Mouse (Mus musculus): ENCODE measurements around the gene Szt2. TPM values are rescaled to one million over a fixed set of nuclear protein-coding genes. Genes with fewer than 3 reads are reported as not detected.
A peak's percentile ranks its signal among the peaks of the same experiment; 100 is the strongest.

The Szt2 gene
- polyA plus RNA-seq, 1 experiment: 41.3 TPM

DNA sequence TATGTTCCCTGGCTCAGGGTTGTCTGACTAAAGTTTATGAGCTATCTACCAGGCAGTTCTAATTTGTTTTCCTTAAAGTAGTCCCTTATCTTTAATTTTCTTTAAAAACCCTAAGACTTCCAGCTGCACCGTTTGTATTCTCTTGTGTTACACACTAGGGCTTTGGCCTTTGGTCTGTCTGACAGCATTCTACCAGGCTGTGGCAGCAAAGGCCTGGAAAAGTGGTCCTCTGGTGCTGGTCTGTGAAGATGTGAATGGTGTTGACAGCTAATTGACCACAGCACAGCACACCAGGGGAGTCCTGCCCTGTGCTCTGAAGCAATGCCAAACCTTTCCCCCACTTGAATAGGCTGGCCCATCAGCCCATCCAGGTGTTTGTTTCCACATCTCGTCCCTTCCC, 6.7 kb upstream of the Szt2 start:
- DNase-seq (ENCODE audit: extremely low spot score in 1 of 2, low spot score in 1 of 2): no peak

DNA sequence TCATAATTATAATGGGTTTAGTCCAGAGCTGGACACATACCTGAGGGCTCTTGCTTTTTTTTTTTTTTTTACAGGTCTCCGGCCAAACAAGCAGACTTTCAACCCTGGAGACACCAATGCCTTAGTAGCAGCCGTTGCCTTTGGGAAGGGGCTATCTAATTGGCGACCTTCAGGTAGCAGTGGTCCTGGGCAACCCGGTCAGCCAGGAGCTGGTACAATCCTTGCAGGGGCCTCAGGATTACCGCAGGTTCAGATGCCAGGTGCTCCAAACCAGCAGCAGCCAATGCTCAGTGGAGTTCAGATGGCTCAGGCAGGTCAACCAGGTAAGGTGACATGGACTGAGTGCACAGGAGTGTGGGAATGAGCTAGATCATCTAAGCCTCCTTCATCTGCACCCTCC, 4.5 kb upstream of the Szt2 start:
- DNase-seq (ENCODE audit: extremely low spot score in 1 of 2, low spot score in 1 of 2): no peak

DNA sequence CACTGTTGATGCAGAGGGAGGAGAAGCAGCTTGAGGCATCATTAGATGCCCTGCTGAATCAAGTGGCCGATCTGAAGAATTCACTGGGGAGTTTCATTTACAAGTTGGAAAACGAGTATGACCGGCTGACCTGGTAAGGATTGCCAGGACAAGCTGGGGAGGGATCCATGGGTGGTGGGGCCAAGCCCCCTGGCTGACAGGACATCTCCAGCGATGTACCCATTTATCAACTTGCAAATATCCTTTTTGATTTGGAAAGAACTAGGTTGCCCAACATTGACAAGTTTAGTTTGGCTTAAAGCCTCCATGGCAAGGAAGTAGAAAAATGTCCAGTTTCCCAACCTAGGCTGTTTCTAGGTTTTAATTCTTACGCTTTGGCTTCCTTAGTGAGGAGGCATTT, 1.8 kb upstream of the Szt2 start:
- no peak for DNase-seq (ENCODE audit: extremely low spot score in 1 of 2, low spot score in 1 of 2)

DNA sequence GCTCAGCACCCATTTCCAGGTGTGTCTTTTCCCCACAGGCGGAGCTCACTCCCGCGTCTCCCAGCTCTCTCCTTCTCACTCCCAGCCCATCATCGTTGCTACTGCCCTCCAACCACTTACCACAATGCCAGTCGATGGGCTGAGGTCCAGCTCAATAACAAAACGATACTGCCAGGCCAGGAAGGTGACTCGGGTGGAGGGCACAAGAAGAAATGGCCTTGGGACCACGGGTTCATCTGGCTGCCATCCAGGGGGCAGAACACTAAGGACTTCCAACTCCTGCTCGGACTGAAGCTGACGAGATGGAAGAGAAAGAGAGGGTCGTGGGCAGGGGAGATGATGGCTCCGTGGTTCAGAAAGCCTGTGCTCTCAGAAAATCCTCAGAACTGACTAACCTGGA, 6.4 kb downstream of the Szt2 start:
- no peak for DNase-seq (ENCODE audit: extremely low spot score in 1 of 2, low spot score in 1 of 2)

DNA sequence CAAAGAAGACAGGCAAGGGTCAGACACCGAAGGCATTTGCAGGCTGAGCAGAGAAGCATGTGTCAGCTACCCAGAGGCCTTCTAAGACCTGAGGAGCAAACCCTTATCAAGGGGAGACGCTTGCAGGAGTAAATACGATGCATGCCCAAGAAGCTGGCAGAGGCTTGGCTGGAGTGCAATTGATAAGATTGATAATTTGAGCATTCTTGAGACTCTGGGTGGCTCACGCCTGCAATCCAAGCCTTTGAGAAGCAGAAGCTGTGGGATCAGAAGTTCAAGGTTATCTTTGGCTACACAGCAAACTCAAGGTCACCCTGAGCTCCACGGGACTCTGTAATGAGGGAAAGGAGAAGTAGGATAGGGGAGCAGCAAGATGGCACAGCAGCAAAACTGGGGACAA, 7.2 kb downstream of the Szt2 start:
- no peak for DNase-seq (ENCODE audit: extremely low spot score in 1 of 2, low spot score in 1 of 2)

DNA sequence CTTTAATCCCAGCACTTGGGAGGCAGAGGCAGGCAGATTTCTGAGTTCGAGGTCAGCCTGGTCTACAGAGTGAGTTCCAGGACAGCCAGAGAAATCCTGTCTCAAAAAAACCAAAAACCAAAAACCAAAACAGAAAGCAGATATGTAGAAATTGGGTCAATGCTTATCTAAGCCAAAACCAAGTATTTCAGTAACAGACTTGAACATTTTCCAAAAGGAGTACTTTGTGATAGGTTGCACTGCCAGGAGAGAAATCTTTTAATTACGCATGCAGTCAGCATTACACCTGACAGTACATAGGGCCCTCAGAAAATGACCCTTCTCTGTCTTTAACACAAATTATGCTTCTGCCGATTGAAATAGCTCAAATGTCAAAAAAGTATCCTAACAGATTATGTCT, 7.7 kb downstream of the Szt2 start:
- DNase-seq (ENCODE audit: extremely low spot score in 1 of 2, low spot score in 1 of 2): no peak

DNA sequence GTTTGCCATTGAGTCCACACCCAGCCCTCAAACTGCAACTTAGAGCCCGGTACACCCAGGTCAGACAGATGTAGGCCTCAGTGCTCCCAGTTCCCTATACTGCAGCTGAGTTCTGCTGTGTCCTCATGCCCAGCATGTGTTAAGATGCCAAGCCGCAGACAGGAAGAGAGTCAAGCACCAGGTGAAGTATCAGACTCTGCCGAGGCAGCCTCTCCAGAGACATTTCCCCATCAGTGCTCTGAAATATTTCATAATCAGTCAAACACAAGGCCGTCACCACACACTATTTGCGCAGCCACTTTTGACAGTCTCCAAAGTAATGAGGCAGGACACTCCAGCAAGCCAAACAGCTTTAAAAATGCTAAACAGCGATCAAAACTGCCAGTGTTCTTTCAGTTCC, 10.7 kb downstream of the Szt2 start:
- no peak for DNase-seq (ENCODE audit: extremely low spot score in 1 of 2, low spot score in 1 of 2)

DNA sequence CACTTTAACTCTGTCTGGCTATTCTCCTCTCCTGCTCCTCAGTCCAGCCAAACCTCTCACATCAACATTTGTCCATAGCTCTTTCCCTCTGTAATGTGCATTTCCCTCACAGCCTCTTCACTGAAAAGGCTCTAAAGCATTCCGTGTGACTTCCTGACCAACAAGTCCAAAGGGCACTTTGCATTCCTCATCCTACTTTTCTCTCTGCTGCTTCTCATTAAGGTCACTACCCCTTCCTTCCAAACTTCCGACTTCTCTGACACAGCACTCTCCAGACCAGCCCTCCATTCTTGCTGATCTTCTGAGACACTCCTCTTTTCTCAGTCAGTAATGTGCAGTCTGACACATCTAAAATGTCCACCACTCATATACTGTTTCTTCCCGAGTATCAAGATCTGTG, 12.6 kb downstream of the Szt2 start:
- DNase-seq (ENCODE audit: extremely low spot score in 1 of 2, low spot score in 1 of 2): no peak

DNA sequence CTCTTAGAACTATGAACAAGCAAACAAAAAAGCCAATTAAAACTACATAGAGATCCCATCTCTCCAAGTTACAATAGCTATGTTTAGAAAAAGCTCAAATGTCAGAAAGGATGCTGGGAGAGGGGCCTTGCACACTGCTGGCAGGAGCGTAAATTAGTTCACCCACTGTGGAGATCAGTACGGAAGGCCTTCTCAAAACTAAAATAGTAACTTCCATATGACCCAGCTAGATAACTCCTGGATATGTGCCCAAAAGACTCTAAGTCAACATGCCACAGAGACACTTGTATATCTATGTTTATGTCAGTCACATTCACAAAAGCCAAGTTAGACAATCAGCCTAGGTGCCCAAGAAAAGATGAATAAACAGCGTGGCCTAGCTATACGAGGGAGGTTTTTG, 13.8 kb downstream of the Szt2 start:
- no peak for DNase-seq (ENCODE audit: extremely low spot score in 1 of 2, low spot score in 1 of 2)

DNA sequence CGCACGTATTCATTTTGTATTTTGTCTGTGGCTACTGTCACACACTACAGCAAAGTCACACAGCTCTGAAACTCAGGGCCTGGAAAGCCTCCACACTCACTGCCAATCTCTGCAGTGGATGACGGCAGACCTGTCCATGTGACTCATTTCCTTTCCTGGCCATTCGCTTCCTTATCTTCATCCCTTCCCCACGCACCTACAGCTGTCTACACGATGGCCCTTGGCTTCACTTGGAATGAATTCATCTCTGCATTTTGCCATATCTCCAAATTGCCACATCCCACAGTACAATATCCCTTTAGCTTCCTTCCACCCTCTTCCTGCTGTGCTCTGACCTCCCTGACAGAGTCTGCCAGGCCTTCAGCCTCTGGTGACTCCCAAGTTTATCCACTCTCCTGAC, 14.6 kb downstream of the Szt2 start:
- no peak for DNase-seq (ENCODE audit: extremely low spot score in 1 of 2, low spot score in 1 of 2)

DNA sequence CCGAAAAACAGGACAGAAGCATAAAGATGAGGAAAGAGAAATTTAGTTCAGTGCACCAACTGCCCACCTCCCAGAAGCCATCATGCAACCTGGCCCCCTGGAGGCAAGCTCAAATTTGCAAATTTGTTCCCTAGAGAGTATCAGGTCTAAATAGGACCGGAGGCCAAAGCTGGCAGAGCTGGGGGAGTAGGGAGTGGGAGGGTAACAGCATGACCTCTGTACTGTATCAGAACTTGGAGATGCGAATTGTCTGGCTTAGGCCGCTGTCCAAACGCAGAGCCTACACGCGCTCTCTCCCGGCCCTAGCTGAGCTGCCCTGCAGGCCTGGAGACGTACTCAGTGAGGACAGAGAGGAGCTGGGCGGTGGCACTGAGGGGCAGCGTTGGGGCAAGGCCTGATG, 18.9 kb downstream of the Szt2 start:
- DNase-seq (ENCODE audit: extremely low spot score in 1 of 2, low spot score in 1 of 2): no peak

DNA sequence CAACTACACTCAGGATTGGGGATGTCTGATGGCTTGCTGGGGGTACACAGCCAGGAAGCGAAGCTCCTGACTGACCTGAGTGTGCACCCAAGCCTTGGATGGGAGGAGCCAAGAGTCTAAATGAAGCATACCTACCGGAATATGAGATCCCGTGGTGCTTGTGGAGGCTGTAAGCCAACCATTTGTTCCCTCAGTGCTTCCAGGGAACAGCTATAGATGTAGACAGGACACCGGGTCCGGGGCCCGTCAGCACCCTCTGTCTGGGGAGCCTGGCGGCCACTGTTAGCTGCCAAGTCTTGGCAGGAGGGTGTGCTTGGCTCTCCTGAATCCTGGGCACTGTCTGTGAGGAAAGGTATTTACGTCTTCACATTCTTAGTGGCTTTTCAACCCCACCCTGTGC, 21.8 kb downstream of the Szt2 start:
- no peak for DNase-seq (ENCODE audit: extremely low spot score in 1 of 2, low spot score in 1 of 2)

DNA sequence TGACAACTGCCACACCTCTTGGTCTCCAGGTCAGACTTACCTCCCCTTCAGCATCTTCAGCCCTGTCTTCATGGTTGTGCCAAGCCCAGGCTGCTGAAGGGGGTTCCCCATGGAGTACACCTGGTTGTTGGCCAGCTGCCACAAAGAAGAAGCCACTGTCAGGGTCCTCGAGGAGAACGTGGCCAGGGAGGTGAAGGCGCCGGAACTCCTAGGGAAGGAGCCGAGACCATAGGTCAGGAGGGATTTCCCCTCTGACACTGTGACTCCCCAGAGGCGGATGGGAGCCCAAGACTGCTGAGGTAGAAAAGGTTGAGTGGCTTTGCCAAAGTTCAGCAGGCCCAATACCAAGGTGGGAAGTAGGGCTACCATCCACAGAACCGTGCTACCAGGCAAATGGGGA, 25.8 kb downstream of the Szt2 start:
- no peak for DNase-seq (ENCODE audit: extremely low spot score in 1 of 2, low spot score in 1 of 2)

DNA sequence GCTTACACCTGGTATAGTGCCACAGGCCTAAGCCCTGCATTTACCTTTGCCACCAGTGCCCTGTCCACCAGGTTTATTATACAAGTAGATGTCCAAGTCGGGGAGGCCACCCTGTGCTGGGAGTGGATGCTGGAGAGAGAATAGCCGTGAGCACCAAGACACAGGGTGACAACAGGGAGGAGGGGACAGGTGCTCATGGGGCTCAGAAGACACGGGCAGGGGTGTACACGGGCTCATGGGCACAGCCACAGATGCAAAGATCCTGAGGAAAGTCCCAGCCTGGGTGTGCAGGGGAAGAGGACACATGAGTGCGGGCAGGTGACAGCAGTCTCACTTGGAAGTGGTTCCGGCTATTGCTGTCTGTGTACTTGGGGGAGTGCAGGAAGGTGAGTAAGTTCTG, 33.1 kb downstream of the Szt2 start:
- DNase-seq (ENCODE audit: extremely low spot score in 1 of 2, low spot score in 1 of 2): no peak

DNA sequence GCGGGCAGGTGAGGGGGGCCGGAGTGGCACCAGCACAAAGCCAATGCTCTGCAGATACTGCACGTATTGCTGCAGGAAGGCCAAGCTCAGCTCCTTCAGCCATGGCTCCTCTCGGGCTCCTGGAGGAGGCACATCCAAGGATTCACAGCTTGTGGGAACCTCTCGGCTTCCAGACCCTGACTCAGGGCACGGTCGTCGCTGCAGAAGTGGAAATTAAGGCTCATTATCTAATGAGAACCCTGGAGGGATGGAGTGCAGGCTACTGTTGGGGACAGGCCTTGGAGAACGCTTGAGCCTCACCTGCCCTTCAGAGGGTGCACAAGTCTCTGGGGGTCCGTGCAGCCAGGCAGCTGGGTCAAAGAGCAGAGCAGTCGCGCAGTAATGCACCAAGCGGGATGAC, 37.3 kb downstream of the Szt2 start:
- no peak for DNase-seq (ENCODE audit: extremely low spot score in 1 of 2, low spot score in 1 of 2)

DNA sequence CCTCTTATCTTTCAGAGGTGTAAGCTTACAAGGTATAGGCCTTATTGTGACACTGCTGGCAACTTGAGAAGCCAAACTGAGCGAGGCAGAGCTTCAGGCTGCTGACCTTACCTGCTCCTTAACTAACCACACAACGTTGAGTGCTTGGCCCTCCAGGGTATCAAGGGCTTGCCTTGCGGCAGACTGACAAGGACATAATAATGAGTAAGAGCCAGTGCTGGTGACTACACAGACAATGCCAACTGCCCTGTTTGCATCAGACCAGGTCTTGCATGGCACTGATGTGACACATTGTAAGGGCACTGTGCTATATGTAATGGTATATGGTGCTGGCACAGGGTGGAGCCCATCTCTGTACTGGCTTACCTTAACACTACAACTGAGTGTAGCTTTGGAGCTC, 40.5 kb downstream of the Szt2 start:
- DNase-seq (ENCODE audit: extremely low spot score in 1 of 2, low spot score in 1 of 2): no peak

DNA sequence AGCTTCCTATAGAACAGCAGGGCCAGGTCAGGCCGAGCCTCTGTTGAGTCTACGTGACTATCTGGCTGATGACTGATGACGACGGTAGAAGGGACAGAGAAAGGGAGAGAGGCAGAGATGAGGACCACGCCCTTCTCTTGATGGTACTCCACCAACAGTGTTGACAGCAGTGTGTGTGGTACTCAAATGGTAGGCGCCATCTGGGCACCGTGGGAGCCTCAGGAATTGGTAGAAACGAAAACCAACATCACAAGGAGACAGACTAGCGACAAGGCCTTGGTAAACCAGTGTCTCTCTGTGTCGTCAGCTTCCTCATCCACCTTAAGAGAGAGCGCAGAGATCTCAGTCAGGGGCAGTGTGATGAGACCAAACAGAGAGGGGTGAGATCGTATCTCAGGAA, 41.5 kb downstream of the Szt2 start:
- DNase-seq (ENCODE audit: extremely low spot score in 1 of 2, low spot score in 1 of 2): no peak

DNA sequence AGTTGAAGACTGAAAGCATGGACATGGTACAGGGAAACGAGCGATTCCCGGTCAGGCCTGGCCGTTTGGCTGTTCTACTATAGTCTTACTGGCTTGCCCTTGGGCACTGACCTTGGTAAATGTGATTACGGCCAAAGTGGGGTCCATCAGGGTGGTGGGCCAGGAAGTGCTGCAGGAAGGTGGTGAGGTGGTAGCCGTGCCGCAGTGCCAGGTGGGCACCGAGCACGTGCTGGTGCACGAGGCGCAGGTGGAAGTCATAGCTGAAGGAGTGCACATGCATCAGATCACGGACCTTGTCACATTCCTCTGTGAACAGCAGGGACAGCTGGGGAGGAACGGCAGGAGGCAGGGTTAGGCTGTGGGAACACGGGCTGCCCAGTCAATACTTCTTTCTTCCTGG, 43.1 kb downstream of the Szt2 start:
- DNase-seq (ENCODE audit: extremely low spot score in 1 of 2, low spot score in 1 of 2): no peak

DNA sequence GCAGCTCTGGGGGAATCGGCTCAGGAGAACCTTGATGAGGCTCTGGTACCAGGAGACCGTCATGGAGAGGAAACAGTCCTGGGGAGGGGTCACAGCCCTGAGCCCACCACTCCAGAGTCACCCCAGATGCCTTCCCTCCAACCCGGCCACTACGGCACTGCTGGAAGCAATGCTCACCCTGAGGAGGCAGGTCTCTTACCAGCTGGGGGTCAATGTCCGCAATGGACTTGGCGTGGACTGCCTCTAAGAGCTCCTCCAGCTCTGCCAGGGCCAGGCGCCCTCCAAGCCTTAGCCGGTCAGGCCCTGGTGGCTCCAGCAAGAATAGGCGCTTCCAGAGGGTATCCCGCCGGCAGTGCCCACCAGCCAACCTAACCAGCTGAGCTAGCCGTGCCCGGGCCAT, 44.4 kb downstream of the Szt2 start:
- DNase-seq (ENCODE audit: extremely low spot score in 1 of 2, low spot score in 1 of 2): no peak

DNA sequence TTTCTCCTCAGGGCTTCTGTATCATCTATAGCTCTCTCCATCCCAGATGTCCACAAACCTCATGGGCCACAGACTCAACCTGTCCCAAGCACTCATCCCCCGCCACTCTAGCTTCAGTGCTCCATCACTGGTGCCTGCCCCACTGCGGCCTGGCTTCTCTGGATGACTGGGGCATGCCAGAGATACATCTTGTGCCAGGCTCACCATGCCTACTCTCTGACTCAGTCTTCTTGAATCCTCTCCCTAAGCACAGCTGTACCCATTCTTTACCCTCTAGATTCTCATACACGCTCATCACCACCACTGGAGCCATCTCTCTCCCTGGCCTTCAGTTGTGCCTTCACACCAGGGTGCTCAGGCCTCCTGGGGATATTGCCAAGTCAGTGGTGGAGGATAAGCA, 45.1 kb downstream of the Szt2 start:
- no peak for DNase-seq (ENCODE audit: extremely low spot score in 1 of 2, low spot score in 1 of 2)

DNA sequence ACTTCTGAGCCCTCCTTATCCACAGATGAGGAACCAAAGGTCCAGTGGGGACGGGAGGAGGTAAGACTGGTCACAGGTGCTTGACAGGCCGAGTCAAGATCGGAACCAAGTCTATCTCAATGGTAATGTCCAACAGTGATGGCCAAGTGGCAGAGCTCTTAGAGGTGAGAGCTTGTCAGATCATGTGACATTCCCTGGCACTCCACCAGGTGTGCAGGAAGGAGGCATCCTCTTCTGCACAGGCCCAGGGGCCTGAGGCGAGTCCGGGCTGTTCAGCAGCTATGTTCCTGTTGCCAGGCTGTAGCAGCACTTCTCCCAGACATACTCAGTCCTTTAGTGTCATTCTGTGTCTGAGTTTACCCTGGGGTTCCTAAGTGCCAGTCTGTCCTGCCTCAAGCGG, 46.2 kb downstream of the Szt2 start:
- DNase-seq (ENCODE audit: extremely low spot score in 1 of 2, low spot score in 1 of 2): no peak

DNA sequence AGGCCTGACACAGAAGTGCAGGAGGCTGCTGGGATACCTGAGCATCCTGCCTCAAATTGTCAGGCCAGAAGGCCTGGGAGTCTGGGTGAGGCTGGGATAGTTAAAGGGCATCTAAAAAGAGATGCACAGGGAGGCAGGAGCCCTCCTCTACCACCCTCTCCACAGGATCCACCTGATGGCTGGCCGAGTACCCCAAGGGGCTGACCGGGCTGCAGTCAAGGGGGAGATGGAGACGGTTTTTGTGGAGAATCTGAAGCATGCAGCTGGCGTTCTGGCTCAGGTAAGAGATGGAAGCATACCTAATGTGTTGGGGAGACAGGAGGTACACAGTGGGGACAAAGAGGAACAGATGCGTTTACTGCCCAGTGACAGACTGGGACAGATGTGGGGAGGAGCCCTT, 47.6 kb downstream of the Szt2 start:
- DNase-seq (ENCODE audit: extremely low spot score in 1 of 2, low spot score in 1 of 2): no peak

DNA sequence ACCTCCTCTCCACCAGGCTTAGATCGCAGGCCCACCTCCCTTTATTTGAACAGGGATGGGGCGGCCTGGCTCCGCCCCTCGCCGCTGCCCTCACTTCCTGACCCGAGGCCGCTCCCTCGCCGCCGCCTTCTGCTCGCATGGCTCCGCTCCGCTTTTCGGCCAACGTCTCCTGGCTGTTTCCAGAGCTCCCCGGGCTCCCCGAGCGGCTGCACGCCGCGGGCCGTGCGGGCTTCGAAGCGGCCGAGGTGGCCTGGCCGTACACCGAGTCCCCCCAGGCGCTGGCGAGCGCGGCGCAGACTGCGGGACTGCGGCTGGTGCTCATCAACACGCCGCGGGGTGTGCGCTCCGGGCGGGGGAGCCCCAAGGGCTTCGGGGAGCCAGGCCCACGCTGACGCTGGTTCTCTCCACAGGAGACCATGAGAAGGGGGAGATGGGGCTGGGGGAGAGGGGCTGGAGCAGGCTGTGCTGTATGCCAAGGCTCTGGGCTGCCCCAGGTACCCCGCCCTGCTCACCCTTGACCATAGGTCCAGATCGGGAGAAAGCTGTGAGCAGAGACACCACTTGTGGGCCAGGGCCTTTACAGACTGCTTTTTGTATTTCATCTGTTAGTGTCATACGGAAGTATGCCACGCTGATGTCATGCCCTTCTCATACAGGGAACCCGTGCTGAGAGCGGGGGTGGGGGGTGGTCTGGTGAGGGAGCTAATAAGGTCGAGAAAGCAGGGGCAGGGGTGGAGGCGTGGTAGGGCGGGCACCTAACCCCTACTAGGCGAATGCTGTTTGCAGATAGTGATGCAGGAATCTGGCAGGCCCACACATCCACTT, 49.0 kb downstream of the Szt2 start:
- peak in 1 of 2 experiments; percentile 53 for DNase-seq (ENCODE audit: extremely low spot score in 1 of 2, low spot score in 1 of 2)
